Mouse (Mus musculus): ENCODE results near the gene Gm5134. TPM values are rescaled to one million over a fixed set of nuclear protein-coding genes. Genes with fewer than 3 reads are reported as not detected.

Gm5134 gene
- polyA plus RNA-seq, 1 experiment from 2014 or later: not detected

DNA sequence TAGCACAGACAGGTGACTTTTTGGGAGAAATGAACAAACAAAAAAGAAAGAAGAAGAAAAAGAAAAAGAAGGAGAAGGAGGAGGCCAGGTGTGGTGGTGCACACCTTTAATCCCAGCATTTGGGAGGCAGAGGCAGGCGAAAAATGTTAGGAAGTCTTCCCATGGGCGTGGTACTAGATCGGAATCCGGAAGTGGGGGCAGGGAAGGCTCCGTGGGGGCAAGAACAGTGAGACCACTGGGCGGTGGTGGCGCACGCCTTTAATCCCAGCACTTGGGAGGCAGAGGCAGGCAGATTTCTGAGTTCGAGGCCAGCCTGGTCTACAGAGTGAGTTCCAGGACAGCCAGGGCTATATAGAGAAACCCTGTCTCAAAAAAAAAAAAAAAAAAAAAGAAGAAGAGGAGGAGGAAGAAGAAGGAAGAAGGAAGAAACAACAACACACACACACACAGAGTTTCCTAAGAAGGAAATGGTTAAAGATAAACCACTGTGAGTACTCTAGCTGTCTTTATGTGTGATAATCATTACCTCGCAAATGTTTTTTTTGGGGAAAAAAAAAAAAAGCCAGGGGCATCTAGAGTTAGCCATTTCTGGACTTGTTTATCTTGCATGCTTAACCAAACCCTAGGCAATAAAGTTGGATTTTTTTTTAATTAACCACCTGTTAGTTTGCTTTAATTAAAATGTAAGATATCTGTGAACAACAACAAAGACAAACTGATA is 71.3 kb downstream of the Gm5134 start:
- no peaks in the 10 kb centered on the region for H3K36me3 ChIP-seq (ENCODE audit: control insufficient read depth, insufficient read depth, low read length)
- no peaks in the 10 kb centered on the region for H3K4me1 ChIP-seq (ENCODE audit: control insufficient read depth, insufficient read depth, low read length)
- WGBS: 94% methylated on average over 9 of the region's 10 CpGs
- H3K4me2 ChIP-seq (replicated peaks; ENCODE audit: low read depth, low read length): no peak overlapping the region
- no peak overlapping the region for H3K27ac ChIP-seq (ENCODE audit: low read depth, low read length)
- no peak for ATAC-seq (ENCODE audit: low FRiP score, low TSS enrichment)
- H3K4me3 ChIP-seq (ENCODE audit: low read length): no peak overlapping the region
- H3K9ac ChIP-seq (ENCODE audit: low read depth, low read length): no peak overlapping the region
- peaks cover 4% of the 10 kb centered on the region; the same call in 1 of the 2 replicates for H3K9me3 ChIP-seq (ENCODE audit: control insufficient read depth, low read length)
- H3K27me3 ChIP-seq (ENCODE audit: control insufficient read depth, insufficient read depth, low read length): no peaks in the 10 kb centered on the region

DNA sequence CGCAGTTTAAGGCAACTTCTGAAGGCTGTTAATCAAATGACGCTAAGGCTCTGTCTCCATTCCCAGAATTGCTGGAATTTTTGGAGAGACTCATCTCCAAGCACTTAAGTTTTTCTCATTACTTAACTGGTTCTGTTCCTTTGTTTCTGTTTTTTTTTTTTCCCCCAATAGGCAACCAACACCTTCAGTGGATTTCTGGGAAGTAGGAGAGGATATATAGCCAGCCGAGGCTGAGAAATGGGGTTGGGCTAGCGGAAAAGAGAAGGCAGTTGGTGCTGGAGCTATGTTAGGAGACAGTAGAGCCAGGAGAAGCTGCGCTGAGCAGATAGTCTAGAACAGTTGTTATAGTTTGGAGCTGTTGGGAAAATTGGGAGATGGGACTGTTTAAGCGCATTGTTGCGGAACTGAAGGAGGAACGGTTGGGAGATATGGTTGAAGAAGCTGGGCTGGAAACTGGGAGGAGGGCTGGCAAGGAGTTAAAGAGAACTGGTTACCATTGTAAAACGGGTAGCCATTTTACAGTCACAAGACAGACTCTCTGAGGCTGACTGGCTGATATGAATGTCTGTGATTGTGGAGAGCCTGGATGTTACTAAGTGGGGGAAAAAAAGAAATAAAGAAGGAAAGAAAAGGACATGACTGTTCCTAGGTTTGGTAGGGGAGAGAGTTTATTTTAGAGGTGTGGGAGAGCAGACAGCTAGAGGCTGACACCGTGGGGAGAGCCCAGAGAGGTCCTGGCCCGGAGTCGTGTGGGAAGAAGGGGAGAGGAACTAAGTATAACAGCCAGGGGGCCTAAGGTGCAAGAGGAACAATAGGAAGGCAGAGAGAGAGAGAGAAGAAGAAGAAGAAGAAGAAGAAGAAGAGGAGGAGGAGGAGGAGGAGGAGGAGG is 73.1 kb downstream of the Gm5134 start:
- Histone ChIP-seq H3K9me3 (ENCODE audit: control insufficient read depth, low read length) (peaks cover 4% of the 10 kb centered on the region; the same call in 1 of the 2 replicates), H3K36me3 (ENCODE audit: control insufficient read depth, insufficient read depth, low read length) (no peaks in the 10 kb centered on the region), H3K27ac (ENCODE audit: low read depth, low read length) (0 out of 2 replicates have a peak overlapping the region, but pooled peaks have one; percentile 51), H3K4me1 (ENCODE audit: control insufficient read depth, insufficient read depth, low read length) (no peaks in the 10 kb centered on the region), H3K9ac (ENCODE audit: low read depth, low read length) (no peak overlapping the region), H3K4me3 (ENCODE audit: low read length) (no peak overlapping the region), H3K4me2 (replicated peaks; ENCODE audit: low read depth, low read length) (no peak overlapping the region), H3K27me3 (ENCODE audit: control insufficient read depth, insufficient read depth, low read length) (no peaks in the 10 kb centered on the region)
- no peak for ATAC-seq (ENCODE audit: low FRiP score, low TSS enrichment)
- WGBS: 51% methylated on average over 12 of the region's 12 CpGs

DNA sequence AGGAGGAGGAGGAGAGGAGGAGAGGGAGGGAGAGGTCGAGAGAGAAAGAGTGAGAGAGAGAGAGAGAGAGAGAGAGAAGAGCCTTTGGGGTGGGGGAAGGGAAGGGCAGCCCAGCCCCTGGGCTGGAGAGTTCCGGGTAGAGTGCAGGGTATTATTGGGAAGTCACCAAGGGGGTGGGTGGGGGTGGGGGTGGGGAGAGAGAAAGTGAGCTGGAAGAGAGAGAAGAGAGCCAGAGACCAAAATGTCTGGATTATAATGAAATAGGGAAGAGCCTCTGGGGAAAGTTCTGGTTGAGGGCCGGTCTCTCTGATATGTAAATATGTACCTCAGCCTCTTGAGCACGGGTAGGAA is 73.7 kb downstream of the Gm5134 start:
- no peak for ATAC-seq (ENCODE audit: low FRiP score, low TSS enrichment)
- H3K4me2 ChIP-seq (replicated peaks; ENCODE audit: low read depth, low read length): no peak overlapping the region
- no peak overlapping the region for H3K9ac ChIP-seq (ENCODE audit: low read depth, low read length)
- H3K27me3 ChIP-seq (ENCODE audit: control insufficient read depth, insufficient read depth, low read length): no peaks in the 10 kb centered on the region
- H3K9me3 ChIP-seq (ENCODE audit: control insufficient read depth, low read length): peaks cover 4% of the 10 kb centered on the region; the same call in 1 of the 2 replicates
- H3K4me3 ChIP-seq (ENCODE audit: low read length): no peak overlapping the region
- H3K4me1 ChIP-seq (ENCODE audit: control insufficient read depth, insufficient read depth, low read length): no peaks in the 10 kb centered on the region
- 25% methylated on average over 4 of the region's 4 CpGs for WGBS
- no peaks in the 10 kb centered on the region for H3K36me3 ChIP-seq (ENCODE audit: control insufficient read depth, insufficient read depth, low read length)
- H3K27ac ChIP-seq (ENCODE audit: low read depth, low read length): no peak overlapping the region

DNA sequence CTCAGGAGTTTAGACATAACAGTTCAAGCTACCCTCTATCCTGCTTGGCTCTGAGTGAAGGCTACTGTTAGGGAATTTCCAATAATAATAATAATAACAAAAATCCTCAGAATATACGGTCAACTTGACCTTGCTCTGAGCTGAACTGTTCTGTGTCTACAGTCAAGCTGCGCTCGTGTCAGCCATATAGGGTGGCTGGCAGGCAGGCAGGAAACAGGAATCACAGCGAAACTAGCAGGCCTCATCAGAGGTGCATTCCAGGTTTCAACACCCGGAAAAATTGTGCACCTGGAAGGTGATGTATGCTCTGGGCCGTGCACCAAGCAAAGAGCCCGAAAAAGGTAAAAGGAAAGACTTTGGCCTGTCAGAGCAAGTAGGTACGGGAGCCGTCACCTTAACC is 74.1 kb downstream of the Gm5134 start:
- peaks cover 4% of the 10 kb centered on the region; the same call in 1 of the 2 replicates for H3K9me3 ChIP-seq (ENCODE audit: control insufficient read depth, low read length)
- WGBS: 66% methylated on average over 9 of the region's 9 CpGs
- no peak overlapping the region for H3K27ac ChIP-seq (ENCODE audit: low read depth, low read length)
- no peak overlapping the region for H3K9ac ChIP-seq (ENCODE audit: low read depth, low read length)
- no peaks in the 10 kb centered on the region for H3K27me3 ChIP-seq (ENCODE audit: control insufficient read depth, insufficient read depth, low read length)
- H3K4me1 ChIP-seq (ENCODE audit: control insufficient read depth, insufficient read depth, low read length): peaks cover 4% of the 10 kb centered on the region; the same call in 1 of the 2 replicates
- no peak for ATAC-seq (ENCODE audit: low FRiP score, low TSS enrichment)
- H3K36me3 ChIP-seq (ENCODE audit: control insufficient read depth, insufficient read depth, low read length): no peaks in the 10 kb centered on the region
- H3K4me3 ChIP-seq (ENCODE audit: low read length): no peak overlapping the region
- H3K4me2 ChIP-seq (replicated peaks; ENCODE audit: low read depth, low read length): no peak overlapping the region

DNA sequence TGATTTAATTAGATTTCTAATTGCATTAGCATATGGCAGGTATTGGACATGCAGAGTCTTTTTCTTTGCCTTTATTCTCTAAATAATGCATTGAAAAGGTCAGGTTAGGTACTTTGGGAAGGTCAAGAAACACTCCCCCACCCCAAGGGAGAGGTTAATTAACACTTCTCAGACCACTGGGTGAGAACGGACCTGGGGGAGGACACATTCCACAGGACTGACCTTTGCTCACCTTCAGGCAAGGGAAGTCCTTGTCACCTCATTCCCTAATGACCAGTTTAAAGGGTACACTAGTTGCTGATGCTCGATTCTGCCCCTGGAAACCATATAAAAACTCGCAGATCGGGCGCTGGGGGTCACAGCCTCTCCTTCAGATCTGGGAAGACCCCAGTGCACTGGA is 75.0 kb downstream of the Gm5134 start:
- Histone ChIP-seq H3K4me3 (ENCODE audit: low read length) (no peak overlapping the region), H3K9ac (ENCODE audit: low read depth, low read length) (no peak overlapping the region), H3K27ac (ENCODE audit: low read depth, low read length) (no peak overlapping the region), H3K27me3 (ENCODE audit: control insufficient read depth, insufficient read depth, low read length) (no peaks in the 10 kb centered on the region), H3K4me1 (ENCODE audit: control insufficient read depth, insufficient read depth, low read length) (peaks cover 6% of the 10 kb centered on the region; the same call in 1 of the 2 replicates), H3K4me2 (replicated peaks; ENCODE audit: low read depth, low read length) (no peak overlapping the region), H3K36me3 (ENCODE audit: control insufficient read depth, insufficient read depth, low read length) (no peaks in the 10 kb centered on the region), H3K9me3 (ENCODE audit: control insufficient read depth, low read length) (peaks cover 4% of the 10 kb centered on the region; the same call in 1 of the 2 replicates)
- no peak for ATAC-seq (ENCODE audit: low FRiP score, low TSS enrichment)
- 51% methylated on average over 5 of the region's 5 CpGs for WGBS

DNA sequence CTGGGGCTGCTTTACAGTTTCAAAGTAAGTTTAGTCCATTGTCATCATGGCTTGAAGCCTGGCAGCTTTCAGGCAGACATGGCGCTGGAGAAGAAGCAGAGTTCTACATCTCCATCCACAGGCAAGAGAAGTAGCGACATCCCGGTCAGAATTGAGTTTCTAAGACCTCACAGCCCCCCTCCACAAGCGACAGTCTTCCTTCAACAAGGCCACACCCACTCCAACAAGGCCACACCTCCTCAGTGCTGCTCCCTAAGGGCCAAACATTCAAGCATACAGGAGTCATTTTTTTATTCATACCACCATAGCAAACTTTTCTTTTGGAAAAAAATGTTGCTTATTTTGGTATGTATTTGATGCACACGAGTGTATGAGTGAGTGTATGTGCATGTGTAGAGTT is 76.2 kb downstream of the Gm5134 start:
- ATAC-seq (ENCODE audit: low FRiP score, low TSS enrichment): no peak
- H3K4me2 ChIP-seq (replicated peaks; ENCODE audit: low read depth, low read length): no peak overlapping the region
- 73% methylated on average over 5 of the region's 5 CpGs for WGBS

DNA sequence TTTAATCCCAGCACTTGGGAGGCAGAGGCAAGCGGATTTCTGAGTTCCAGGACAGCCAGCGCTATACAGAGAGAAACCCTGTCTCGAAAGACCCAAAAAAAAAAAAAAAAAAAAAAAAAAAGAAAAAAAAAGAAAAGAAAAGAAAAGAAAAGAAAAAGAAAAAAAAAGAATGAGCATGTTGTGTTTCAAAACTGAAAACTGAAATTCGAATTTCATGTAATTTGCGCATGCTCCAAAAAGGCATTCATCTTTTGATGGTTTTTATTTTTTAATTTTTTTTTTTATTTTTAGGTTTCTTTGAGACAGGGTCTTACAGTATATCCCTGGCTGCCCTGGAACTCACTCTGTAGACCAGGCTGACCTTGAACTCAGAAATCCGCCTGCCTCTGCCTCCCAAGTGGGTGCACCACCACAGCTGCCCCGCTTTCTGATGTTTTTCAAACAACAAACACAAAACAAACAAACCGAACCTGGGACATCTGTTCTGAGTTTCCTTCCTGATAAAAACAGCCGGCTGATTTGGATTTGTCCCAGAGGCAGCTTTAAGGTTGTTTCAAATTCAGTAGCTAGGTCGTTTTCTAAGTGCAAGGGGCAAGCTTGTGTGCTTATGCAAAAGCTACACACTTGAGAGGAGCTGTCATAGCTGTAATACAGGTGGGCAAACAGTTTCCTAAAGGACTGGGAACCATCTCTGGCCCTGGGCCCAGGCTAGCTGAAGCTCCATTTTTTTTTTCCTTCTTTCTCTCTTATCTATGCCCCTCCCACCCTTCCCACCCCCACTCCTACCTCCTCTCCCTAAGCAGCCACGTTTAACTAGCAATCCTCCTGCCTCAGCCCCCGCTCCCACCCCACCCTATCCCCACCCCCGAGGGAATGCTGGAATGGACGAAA is 77.4 kb downstream of the Gm5134 start:
- H3K9me3 ChIP-seq (ENCODE audit: control insufficient read depth, low read length): no peaks in the 10 kb centered on the region
- H3K27me3 ChIP-seq (ENCODE audit: control insufficient read depth, insufficient read depth, low read length): no peaks in the 10 kb centered on the region
- peaks cover 6% of the 10 kb centered on the region; the same call in 1 of the 2 replicates for H3K4me1 ChIP-seq (ENCODE audit: control insufficient read depth, insufficient read depth, low read length)
- peak overlapping the region; percentile 26; the same call in 1 of the 2 replicates for H3K27ac ChIP-seq (ENCODE audit: low read depth, low read length)
- no peak; the same call in 1 of the 2 replicates for ATAC-seq (ENCODE audit: low FRiP score, low TSS enrichment)
- peak overlapping the region; percentile 96 for H3K9ac ChIP-seq (ENCODE audit: low read depth, low read length)
- H3K4me3 ChIP-seq (ENCODE audit: low read length): peak overlapping the region; percentile 85
- 54% methylated on average over 14 of the region's 14 CpGs for WGBS
- peak overlapping the region; percentile 81 for H3K4me2 ChIP-seq (replicated peaks; ENCODE audit: low read depth, low read length)
- H3K36me3 ChIP-seq (ENCODE audit: control insufficient read depth, insufficient read depth, low read length): peaks cover 4% of the 10 kb centered on the region; the same call in 1 of the 2 replicates

More for the DNA sequence above, 76.2 kb downstream of the Gm5134 start:
- Histone ChIP-seq H3K9ac (ENCODE audit: low read depth, low read length) (no peak overlapping the region), H3K27ac (ENCODE audit: low read depth, low read length) (no peak overlapping the region), H3K9me3 (ENCODE audit: control insufficient read depth, low read length) (no peaks in the 10 kb centered on the region), H3K36me3 (ENCODE audit: control insufficient read depth, insufficient read depth, low read length) (peaks cover 4% of the 10 kb centered on the region; the same call in 1 of the 2 replicates), H3K27me3 (ENCODE audit: control insufficient read depth, insufficient read depth, low read length) (no peaks in the 10 kb centered on the region), H3K4me1 (ENCODE audit: control insufficient read depth, insufficient read depth, low read length) (peaks cover 6% of the 10 kb centered on the region; the same call in 1 of the 2 replicates), H3K4me3 (ENCODE audit: low read length) (no peak overlapping the region)

DNA sequence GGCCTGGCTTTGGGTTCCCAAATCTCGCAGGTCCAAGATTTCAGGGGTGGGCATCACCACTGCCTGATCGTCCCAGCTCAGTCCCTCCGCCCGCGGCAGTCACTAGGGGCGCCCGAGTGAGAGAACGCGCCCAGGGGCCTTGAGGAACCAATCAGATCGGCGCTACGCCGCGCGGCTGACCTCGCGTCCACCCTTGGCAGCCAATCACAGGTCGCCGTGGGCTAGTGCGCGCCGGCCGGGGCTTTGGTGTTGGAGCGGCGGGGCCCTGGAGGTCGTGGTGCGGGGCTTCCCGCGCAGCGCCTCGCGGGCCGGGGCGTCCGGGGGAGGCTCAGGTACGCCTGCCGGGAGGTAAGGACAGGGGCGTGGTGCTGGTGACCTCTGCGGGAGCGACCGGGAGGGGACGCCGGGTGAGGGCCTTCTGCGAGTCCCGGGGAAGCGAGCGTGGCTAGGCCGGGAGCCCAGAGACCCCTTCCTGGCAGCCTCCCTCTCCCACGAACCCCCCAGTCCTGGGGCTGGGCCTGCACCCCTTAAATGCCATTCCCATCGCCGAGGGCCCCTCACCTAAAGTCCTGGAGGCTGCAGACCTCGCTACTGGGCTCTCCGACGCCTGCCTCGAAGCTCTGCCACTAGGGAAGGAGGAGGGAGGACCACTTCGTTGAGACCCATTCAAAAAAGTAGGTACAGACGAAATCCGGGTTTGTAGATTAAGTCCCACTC is 78.2 kb downstream of the Gm5134 start, which contains the start of gene Zfp280b:
Gene Zfp280b, plus strand, starts transcription at position 249 of the 717 bp plus-strand sequence.
- peak; percentile 98 for ATAC-seq (ENCODE audit: low FRiP score, low TSS enrichment)
- under 1% methylated on average over 55 of the region's 58 CpGs for WGBS

More for the DNA sequence above, 78.2 kb downstream of the Gm5134 start, which contains the start of gene Zfp280b:
- Histone ChIP-seq H3K36me3 (ENCODE audit: control insufficient read depth, insufficient read depth, low read length) (peaks cover 4% of the 10 kb centered on the region; the same call in 1 of the 2 replicates), H3K27me3 (ENCODE audit: control insufficient read depth, insufficient read depth, low read length) (no peaks in the 10 kb centered on the region), H3K4me1 (ENCODE audit: control insufficient read depth, insufficient read depth, low read length) (peaks cover 6% of the 10 kb centered on the region; the same call in 1 of the 2 replicates), H3K9ac (ENCODE audit: low read depth, low read length) (peak within 1 kb of the TSS; percentile 96), H3K4me3 (ENCODE audit: low read length) (peak within 1 kb of the TSS; percentile 85), H3K9me3 (ENCODE audit: control insufficient read depth, low read length) (no peaks in the 10 kb centered on the region), H3K27ac (ENCODE audit: low read depth, low read length) (peak within 1 kb of the TSS; percentile 73), H3K4me2 (replicated peaks; ENCODE audit: low read depth, low read length) (peak within 1 kb of the TSS; percentile 81)
